Mouse (Mus musculus) neural tube, embryonic 13.5 days (tissue): ENCODE measurements around the gene Cilp2. TPM values are rescaled to one million over a fixed set of nuclear protein-coding genes. Genes with fewer than 3 reads are reported as not detected.

ENCODE experiments used
- ATAC-seq: fragments of 200-750 bp; cut with Nextera tagmentation; 2 replicates; pipeline ENCODE4 v1.8.0; 2017; ENCODE audit warnings: low read depth, mild to moderate bottlenecking, moderate TSS enrichment, moderate library complexity
- H3K27ac ChIP-seq: fragments of 300-500 bp; sonication (generic); replicated peaks from 2 replicates; pipeline ENCODE4 v1.5.1; 2015; ENCODE audit warnings: moderate library complexity, mild to moderate bottlenecking, inconsistent platforms
- H3K27me3 ChIP-seq: fragments of 300-500 bp; sonication (generic); 2 replicates; pipeline ENCODE4 v1.6.1; 2015; ENCODE audit warnings: mild to moderate bottlenecking, inconsistent platforms
- H3K36me3 ChIP-seq: fragments of 300-500 bp; sonication (generic); 2 replicates; pipeline ENCODE4 v1.6.1; 2015; ENCODE audit warnings: mild to moderate bottlenecking, inconsistent platforms
- H3K4me1 ChIP-seq: fragments of 300-500 bp; sonication (generic); replicated peaks from 2 replicates; pipeline ENCODE4 v1.6.1; 2015; ENCODE audit warnings: inconsistent platforms
- H3K4me2 ChIP-seq: fragments of 300-500 bp; sonication (generic); 2 replicates; pipeline ENCODE4 v1.6.1; 2015; ENCODE audit warnings: inconsistent platforms, mild to moderate bottlenecking, moderate library complexity
- H3K4me3 ChIP-seq: fragments of 300-500 bp; sonication (generic); 2 replicates; pipeline ENCODE4 v1.5.1; 2015; ENCODE audit warnings: mild to moderate bottlenecking, inconsistent platforms
- H3K9ac ChIP-seq: fragments of 300-500 bp; sonication (generic); 2 replicates; pipeline ENCODE4 v1.6.1; 2015; ENCODE audit warnings: moderate library complexity, mild to moderate bottlenecking, inconsistent platforms
- H3K9me3 ChIP-seq: fragments of 300-500 bp; sonication (generic); 2 replicates; pipeline ENCODE4 v1.6.1; 2016; ENCODE audit warnings: inconsistent platforms
- WGBS: fragments of 180-500 bp; shearing (Covaris S2); methylation state at CpG from one replicate; pipeline ENCODE4 v1.1.7; 2015; 5-methylcytosine and 5-hydroxymethylcytosine counted together
- polyA plus RNA-seq: library from polyadenylated mRNA; unstranded; fragments of >200 nt; fragmentation: Nextera tagmentation; extraction: Ambion mirVana; gene quantifications from 2 replicates; pipeline ENCODE4 v1.2.1, GENCODE M21; 2015

Gene Cilp2
- polyA plus RNA-seq, 1 experiment from 2014 or later: 3.1 TPM

DNA sequence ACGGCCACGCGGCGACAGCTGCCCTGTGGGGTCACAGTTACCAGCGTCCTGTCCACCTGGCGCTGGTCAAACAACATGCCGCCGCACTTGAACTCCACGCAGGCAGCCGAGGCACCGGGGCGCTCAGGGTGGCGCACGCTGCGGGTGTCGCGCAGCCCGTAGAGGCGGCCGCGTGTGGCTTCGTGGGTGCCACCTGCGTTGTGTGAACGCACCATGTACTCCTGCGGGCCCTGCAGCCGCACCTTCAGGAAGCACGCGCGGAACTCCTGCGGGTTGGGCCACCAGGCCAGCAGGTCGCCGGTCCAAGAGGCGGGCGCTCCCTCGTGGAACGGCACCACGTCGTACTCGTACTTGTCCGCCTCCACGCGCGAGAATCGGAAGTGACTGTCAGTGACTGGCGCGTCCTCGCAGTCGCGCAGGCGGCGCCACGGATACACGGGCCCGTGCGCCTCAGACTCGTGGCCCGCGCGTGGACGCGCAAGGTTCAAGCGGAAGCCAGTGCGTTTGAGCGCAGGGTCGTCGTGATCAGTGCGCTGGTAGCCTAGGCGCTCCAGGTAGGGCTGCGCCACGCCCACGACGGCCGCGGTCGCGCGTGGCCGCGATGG lies 6.1 kb downstream of the Cilp2 start:
- peak overlapping the region; percentile 56 for H3K9ac ChIP-seq
- H3K9me3 ChIP-seq: no peaks in the 10 kb centered on the region
- H3K4me1 ChIP-seq: peaks cover 41% of the 10 kb centered on the region
- peak overlapping the region; percentile 56 for H3K4me2 ChIP-seq
- no peaks in the 10 kb centered on the region for H3K36me3 ChIP-seq
- H3K27ac ChIP-seq: no peak overlapping the region
- ATAC-seq: peak; percentile 1; the same call in 1 of the 2 replicates
- H3K27me3 ChIP-seq: peaks cover 91% of the 10 kb centered on the region
- H3K4me3 ChIP-seq: peak overlapping the region; percentile 44
- 21% methylated on average over 79 of the region's 79 CpGs for WGBS

DNA sequence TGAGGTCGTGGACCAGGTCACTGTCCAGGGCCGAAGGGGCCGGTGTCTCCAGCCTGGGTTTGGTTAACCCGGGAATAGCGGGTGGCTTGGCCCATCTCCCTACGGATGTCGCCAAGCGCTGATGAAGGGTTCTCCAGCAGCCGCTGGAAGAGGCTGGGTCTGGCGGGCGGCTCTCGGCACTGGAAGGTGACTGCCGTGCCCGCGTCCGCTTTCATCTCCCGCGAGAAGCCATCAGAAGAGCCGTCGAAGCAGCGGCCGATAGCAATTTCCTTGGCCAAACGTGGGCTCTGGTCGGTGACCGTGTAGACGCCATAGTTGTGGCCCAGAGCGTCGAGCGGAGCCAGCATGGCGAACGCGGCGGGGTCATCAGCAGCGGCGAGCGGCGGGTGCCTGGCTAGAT lies 6.6 kb downstream of the Cilp2 start:
- no peak for ATAC-seq
- no peak overlapping the region for H3K9ac ChIP-seq
- H3K4me1 ChIP-seq: peaks cover 36% of the 10 kb centered on the region
- WGBS: 8% methylated on average over 37 of the region's 37 CpGs
- H3K27ac ChIP-seq: no peak overlapping the region
- peaks cover 90% of the 10 kb centered on the region for H3K27me3 ChIP-seq
- H3K9me3 ChIP-seq: no peaks in the 10 kb centered on the region
- H3K36me3 ChIP-seq: no peaks in the 10 kb centered on the region
- H3K4me3 ChIP-seq: peak overlapping the region; percentile 44
- H3K4me2 ChIP-seq: peak overlapping the region; percentile 56

- WGBS: 55% methylated on average over 8 of the region's 8 CpGs
- H3K4me2 ChIP-seq: no peak overlapping the region
- no peak overlapping the region for H3K27ac ChIP-seq
- no peak for ATAC-seq
- no peaks in the 10 kb centered on the region for H3K9me3 ChIP-seq
- H3K4me3 ChIP-seq: no peak overlapping the region
- H3K9ac ChIP-seq: no peak overlapping the region
- H3K36me3 ChIP-seq: no peaks in the 10 kb centered on the region
- H3K4me1 ChIP-seq: peaks cover 29% of the 10 kb centered on the region
- H3K27me3 ChIP-seq: peaks cover 79% of the 10 kb centered on the region
Observed at GRCm38 (mm10) chr8:69879678-69880077, 7.8 kb downstream of the Cilp2 start.

GRCm38 (mm10) chr8:69877992-69878391 lies 9.5 kb downstream of the Cilp2 start:
- no peak for ATAC-seq
- Histone ChIP-seq H3K4me1 (peaks cover 29% of the 10 kb centered on the region), H3K9me3 (no peaks in the 10 kb centered on the region), H3K36me3 (no peaks in the 10 kb centered on the region), H3K4me2 (no peak overlapping the region), H3K27me3 (peaks cover 62% of the 10 kb centered on the region), H3K27ac (no peak overlapping the region), H3K4me3 (no peak overlapping the region), H3K9ac (no peak overlapping the region)
- 69% methylated on average over 3 of the region's 3 CpGs for WGBS

DNA sequence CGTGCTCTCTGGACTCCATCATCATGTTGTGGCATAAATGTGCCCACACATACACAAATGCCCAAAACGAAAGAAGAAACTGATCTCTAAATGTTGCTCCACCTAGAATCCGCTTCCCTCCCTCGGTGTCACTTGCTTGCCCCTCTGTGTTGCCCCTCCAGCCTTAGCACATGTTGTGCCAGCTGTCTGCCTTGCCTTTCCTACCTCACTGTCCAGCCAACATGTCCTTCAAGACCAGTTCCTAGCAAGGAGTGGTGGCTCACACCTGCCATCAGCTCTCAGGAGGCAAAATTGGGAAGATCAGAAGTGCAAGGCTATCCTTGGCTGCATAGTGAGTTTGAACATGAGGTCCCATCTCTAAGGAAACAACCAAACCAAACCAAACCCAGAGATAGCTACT lies 10.1 kb downstream of the Cilp2 start:
- ATAC-seq: no peak
- peaks cover 56% of the 10 kb centered on the region for H3K27me3 ChIP-seq
- no peaks in the 10 kb centered on the region for H3K9me3 ChIP-seq
- no peak overlapping the region for H3K4me2 ChIP-seq
- 0 out of 2 replicates have a peak, but pooled peaks cover 5% of the 10 kb centered on the region for H3K36me3 ChIP-seq
- peaks cover 23% of the 10 kb centered on the region for H3K4me1 ChIP-seq
- H3K27ac ChIP-seq: no peak overlapping the region
- WGBS: 87% methylated on average over 4 of the region's 4 CpGs
- no peak overlapping the region for H3K4me3 ChIP-seq
- H3K9ac ChIP-seq: no peak overlapping the region

DNA sequence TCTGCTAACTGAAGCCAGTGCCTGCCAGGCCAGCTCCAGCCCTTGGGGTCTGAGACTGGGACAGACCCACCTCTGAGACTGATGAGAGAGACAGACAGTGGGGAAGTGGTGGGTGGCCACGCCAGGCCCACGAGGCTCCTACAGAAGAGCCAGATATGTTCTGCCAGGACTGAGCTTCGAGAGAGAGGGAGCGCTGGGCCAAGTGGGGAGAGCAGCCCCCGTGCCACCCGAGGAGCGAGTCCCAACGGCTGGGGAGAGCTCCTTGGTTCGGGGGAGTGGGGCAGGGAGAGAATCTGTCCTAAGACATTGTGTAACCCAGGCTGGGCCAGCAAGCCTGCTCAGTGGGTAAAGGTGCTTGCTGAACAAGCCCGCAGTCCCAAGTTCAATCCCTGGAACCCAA lies 10.5 kb downstream of the Cilp2 start:
- Histone ChIP-seq H3K9me3 (no peaks in the 10 kb centered on the region), H3K4me2 (no peak overlapping the region), H3K4me3 (no peak overlapping the region), H3K36me3 (peaks cover 9% of the 10 kb centered on the region; the same call in 1 of the 2 replicates), H3K9ac (no peak overlapping the region), H3K4me1 (peaks cover 19% of the 10 kb centered on the region), H3K27me3 (peaks cover 51% of the 10 kb centered on the region), H3K27ac (no peak overlapping the region)
- no peak for ATAC-seq
- 74% methylated on average over 10 of the region's 10 CpGs for WGBS

DNA sequence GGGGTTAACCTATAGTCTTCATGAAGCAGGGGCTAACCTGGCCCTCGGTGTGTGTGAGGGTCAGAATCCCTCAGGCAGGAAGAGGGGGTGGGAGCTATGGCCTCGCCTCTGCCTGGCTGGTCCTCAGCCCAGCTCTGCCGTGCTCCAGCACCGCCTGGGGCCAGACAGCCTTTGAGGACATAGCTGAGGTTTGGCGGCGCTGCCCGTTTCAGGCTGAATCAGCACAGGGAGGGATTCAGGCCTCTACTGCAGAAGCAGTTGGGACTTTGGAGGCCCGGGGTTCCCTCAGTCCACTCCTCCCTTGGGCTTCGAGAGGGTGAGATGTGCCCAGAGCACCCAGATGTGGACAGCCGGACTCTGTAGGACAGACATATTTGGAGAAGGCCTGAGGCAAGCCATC lies 11.4 kb downstream of the Cilp2 start:
- no peak for ATAC-seq
- Histone ChIP-seq H3K4me1 (peaks cover 11% of the 10 kb centered on the region), H3K4me2 (no peak overlapping the region), H3K27ac (no peak overlapping the region), H3K36me3 (peaks cover 15% of the 10 kb centered on the region; the same call in 1 of the 2 replicates), H3K27me3 (peaks cover 43% of the 10 kb centered on the region), H3K4me3 (no peak overlapping the region), H3K9ac (no peak overlapping the region), H3K9me3 (no peaks in the 10 kb centered on the region)
- WGBS: 47% methylated on average over 10 of the region's 10 CpGs

GRCm38 (mm10) chr8:69874654-69875053 lies 12.8 kb downstream of the Cilp2 start:
- H3K4me1 ChIP-seq: no peaks in the 10 kb centered on the region
- no peak overlapping the region for H3K27ac ChIP-seq
- H3K27me3 ChIP-seq: peaks cover 28% of the 10 kb centered on the region
- H3K9ac ChIP-seq: no peak overlapping the region
- no peaks in the 10 kb centered on the region for H3K9me3 ChIP-seq
- no peak overlapping the region for H3K4me3 ChIP-seq
- peaks cover 15% of the 10 kb centered on the region; the same call in 1 of the 2 replicates for H3K36me3 ChIP-seq
- ATAC-seq: no peak
- 86% methylated on average over 13 of the region's 13 CpGs for WGBS
- H3K4me2 ChIP-seq: no peak overlapping the region

GRCm38 (mm10) chr8:69874155-69874554 lies 13.3 kb downstream of the Cilp2 start:
- H3K9me3 ChIP-seq: no peaks in the 10 kb centered on the region

DNA sequence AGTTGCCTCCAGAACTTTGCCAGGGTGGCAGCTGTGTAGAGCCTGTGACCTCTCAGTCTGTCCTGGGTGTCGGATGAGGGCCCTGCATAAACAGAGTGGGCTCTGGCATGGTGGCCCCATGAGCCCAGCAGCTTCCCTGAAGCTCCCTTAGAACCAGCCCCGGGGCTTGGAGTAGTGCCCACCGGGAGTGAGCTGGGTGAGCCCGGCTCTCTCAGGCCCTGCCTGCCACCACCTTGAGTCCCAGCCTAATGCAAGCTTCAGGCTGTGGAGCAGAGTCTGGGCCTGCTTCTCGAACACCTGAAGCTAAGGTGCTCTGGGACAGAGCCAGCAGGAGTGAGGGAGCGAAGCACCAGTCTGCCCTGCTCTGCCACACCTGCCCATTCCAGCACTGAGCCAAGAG lies 16.6 kb downstream of the Cilp2 start:
- Histone ChIP-seq H3K9ac (no peak overlapping the region), H3K4me1 (no peaks in the 10 kb centered on the region), H3K4me3 (no peak overlapping the region), H3K9me3 (no peaks in the 10 kb centered on the region), H3K36me3 (peaks cover 15% of the 10 kb centered on the region; the same call in 1 of the 2 replicates), H3K27me3 (no peaks in the 10 kb centered on the region), H3K27ac (no peak overlapping the region), H3K4me2 (no peak overlapping the region)
- 89% methylated on average over 6 of the region's 6 CpGs for WGBS
- ATAC-seq: no peak

More at GRCm38 (mm10) chr8:69874155-69874554, 13.3 kb downstream of the Cilp2 start:
- Histone ChIP-seq H3K4me3 (no peak overlapping the region), H3K4me2 (no peak overlapping the region), H3K27me3 (peaks cover 23% of the 10 kb centered on the region), H3K4me1 (no peaks in the 10 kb centered on the region), H3K27ac (no peak overlapping the region), H3K9ac (no peak overlapping the region), H3K36me3 (peaks cover 15% of the 10 kb centered on the region; the same call in 1 of the 2 replicates)
- ATAC-seq: no peak
- WGBS: 12% methylated on average over 9 of the region's 9 CpGs

DNA sequence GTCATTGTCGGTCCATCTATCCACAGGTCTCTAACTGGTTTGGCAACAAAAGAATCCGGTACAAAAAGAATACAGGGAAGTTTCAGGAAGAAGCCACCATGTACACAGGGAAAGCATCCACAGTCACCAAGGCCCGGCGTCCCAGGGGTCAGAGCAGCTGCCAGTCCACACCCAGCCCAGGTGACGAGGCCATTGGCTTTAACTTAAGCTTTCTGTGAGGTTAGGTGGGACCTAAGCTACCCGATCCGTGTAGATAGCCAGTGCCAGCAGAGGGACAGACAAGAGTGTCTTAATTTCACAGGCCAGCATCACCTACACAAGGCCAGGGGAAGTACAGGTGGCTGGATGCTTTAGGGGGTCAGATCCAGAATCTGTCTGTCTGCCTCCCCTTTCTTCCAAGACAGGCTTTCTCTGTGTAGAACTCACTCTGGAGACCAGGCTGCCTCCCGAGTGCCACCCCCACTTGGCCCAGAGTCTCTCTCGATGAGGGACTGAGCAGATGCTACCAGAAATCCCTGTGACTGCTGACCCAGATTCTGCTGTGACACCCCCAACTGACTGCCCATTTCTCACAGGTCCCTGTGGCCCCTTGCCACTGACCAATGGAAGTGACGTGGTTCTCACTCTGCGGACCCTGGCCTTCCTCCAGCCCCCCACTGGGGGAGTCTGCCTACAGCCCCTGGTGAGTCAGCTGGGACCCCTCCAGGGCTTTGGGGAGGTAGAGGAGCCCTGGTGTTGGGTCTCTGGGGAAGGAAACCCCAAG lies 17.3 kb downstream of the Cilp2 start:
- no peak overlapping the region for H3K9ac ChIP-seq
- no peak for ATAC-seq
- H3K9me3 ChIP-seq: no peaks in the 10 kb centered on the region
- 82% methylated on average over 11 of the region's 11 CpGs for WGBS
- H3K4me3 ChIP-seq: no peak overlapping the region
- no peak overlapping the region for H3K27ac ChIP-seq
- peaks cover 15% of the 10 kb centered on the region for H3K36me3 ChIP-seq
- H3K4me1 ChIP-seq: no peaks in the 10 kb centered on the region
- H3K27me3 ChIP-seq: no peaks in the 10 kb centered on the region
- H3K4me2 ChIP-seq: no peak overlapping the region

DNA sequence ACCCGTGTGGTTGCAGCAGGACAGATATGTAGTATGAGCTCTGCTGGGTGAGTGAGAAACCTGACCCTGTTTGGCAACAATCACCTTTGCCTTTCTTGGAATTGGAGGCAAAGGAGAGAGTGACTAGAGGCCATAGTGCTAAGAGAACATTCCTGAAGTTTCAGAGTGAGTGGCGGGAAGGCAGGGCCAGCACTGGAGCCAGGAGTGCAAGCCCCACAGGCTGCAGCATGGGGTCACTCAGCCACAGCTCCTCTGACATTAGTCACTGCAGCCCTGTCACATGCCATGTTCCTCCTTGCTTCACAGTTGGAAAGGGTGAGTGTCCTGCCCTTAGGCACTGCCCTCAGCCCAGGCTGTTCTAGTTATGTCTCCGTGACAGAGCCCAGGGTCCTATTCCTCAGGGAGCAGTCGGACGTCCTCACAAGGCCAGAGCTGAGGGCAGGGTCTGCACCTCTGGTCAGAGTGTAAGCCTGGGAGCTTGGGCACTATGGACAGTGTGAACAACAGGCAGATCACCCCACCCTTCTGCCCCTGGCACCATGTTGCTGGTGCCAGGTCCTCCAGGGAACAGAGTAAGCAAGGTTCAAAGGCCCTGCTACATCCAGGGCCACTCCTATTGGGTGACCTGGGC lies 19.7 kb downstream of the Cilp2 start:
- WGBS: 79% methylated on average over 5 of the region's 5 CpGs
- peaks cover 27% of the 10 kb centered on the region for H3K36me3 ChIP-seq
- no peak overlapping the region for H3K27ac ChIP-seq
- no peak overlapping the region for H3K4me2 ChIP-seq
- H3K9me3 ChIP-seq: no peaks in the 10 kb centered on the region
- H3K4me3 ChIP-seq: no peak overlapping the region
- no peaks in the 10 kb centered on the region for H3K4me1 ChIP-seq
- ATAC-seq: no peak
- H3K27me3 ChIP-seq: no peaks in the 10 kb centered on the region
- no peak overlapping the region for H3K9ac ChIP-seq
